Mouse (Mus musculus): ENCODE data around the gene Aptx. TPM values are rescaled to one million over a fixed set of nuclear protein-coding genes. Genes with fewer than 3 reads are reported as not detected.

The Aptx gene
- 10 to 100 TPM; 19.8 to 25.7 (median 23.7) TPM for total RNA-seq (2022)

DNA sequence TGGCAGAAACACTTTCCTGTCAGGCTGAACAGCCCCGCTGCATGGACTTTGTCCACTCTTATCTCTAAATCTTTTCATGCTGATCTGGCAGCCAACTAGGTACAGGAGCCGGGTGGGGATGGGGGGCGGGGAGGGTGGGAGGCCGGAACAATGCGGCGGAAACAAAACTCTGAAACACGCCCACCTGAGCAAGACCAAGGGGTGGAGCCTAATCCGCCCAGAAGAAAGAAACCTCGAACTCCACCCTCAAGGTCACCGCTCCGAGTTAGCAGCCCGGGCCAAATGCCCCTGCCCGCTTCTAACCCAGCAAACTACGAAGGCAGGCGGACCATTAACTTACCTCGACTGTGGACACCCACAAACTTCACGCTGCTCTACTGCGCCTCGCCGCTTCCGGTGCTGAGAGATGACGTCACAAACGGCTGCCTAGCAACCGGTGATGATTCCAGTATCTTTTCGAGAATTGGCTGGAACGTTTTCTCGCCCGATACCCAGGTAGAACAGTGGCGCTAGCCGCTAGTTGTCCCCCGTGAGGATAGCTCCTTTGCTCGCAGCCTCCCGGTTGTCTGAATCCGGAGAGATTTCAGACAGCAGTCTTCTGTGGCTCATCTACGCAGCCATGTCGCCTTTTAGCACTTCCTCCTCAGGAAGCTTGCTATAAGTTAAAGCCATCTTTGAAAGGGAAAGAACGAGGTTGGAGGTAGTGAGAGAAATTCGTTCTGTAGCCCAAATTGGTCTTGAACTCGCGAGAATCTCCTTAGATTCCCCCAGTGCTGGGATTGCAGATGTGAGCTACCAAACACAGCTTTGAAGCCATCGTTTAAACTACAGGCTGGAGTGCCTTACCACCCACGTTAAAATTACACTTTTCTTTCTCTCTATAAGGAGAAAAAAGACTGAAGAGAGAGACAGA, at the start of gene Aptx:
Gene Aptx (minus strand): TSS at position 398 of the 913 bp plus-strand sequence.
- peak; percentile 95 for DNase-seq

DNA sequence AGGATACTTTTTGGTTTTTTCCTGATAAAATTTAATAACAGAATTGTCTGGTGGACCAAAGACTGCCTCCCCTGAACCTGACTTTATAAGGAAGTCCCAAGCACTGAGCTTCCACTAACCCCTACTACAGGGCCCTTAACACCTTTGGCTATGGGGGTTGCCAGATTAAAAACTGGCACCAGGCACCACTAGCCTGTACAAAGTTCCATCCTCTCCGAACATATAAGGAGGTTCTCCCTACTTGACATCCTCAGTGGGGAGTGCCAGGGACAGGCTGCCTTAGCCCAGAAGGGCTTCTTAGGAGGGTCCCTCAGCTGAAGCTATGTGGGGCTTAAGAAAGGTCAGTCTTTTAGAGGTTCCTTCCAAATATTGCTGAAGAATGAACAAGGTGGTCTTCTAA, 32.4 kb upstream of the Aptx start:
- DNase-seq, result no peak

DNA sequence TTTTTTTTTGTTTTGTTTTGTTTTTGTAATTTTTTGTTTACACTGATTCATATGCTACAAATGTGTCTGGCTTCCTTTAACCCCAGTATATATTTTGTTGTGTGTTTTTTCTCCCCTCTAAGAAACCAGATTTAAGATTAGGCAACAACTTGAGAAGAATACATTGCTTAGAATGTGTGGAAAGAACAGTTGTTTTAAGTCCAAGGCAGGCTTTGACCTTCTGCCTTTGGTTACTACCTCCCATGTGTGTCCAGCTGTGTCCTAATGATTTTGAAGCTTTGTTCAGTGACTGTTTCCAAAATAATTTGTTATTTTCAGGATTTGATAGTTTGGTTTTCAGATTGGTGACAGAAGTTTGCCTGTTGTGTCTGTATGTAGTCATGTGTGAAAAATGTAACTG, 28.3 kb upstream of the Aptx start:
- DNase-seq, result no peak

DNA sequence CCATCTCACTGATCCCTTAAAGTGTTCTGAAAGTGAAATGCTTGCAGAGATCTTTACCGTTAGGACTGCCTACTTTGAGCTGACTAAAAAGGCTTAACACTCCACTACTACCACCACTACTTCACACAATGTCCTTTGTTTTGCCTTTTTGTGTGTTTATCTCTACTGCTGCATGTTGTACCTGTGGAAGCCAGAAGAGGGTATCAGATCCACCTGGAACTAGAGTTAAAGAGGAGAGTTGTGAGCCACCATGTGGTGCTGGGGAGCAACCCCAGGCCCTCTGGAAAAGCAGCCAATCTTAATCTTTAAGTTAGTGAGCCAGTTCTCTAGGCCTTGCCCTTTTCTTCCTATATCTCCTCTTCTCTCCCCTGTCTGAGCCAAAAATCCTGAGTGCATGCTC, 24.3 kb upstream of the Aptx start:
- no peak for DNase-seq

DNA sequence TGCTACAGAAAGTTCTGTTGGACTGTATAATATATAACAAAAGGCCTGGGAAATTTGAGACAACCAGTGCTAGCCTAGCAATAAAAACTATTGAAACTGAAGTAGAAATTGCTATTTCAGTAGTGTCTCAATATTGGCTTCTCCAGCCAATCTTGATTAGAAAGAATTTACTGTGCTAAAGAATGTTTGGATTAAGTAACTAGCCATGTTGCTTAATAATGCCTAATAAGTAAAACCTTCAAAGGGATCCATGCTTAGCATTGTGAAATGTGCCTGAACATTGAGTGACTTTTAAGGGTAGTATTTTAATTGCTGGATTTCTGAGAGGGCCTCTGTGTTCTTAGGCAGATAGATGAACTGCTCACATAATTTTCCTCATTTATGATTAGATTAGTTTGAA, 22.6 kb upstream of the Aptx start:
- DNase-seq, result no peak

DNA sequence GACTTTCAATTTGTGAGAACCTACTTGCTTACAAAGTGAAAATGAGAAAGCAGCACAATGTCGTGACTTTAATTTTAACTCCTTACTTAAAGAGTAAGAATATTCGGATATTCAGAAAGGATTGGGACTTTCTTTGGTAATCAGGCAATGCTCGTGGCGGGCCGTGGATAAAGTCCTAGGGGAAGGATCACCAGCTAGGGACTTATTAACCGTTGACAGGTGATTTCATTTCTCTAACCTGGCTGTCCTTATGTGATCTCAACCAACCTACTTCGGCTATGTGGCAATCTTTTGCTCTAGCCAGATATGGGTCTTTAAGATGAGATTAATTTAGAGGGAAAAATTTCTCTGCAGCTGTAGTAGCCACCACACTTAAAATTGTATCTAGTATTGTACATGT, 22.1 kb upstream of the Aptx start:
- DNase-seq, result no peak

DNA sequence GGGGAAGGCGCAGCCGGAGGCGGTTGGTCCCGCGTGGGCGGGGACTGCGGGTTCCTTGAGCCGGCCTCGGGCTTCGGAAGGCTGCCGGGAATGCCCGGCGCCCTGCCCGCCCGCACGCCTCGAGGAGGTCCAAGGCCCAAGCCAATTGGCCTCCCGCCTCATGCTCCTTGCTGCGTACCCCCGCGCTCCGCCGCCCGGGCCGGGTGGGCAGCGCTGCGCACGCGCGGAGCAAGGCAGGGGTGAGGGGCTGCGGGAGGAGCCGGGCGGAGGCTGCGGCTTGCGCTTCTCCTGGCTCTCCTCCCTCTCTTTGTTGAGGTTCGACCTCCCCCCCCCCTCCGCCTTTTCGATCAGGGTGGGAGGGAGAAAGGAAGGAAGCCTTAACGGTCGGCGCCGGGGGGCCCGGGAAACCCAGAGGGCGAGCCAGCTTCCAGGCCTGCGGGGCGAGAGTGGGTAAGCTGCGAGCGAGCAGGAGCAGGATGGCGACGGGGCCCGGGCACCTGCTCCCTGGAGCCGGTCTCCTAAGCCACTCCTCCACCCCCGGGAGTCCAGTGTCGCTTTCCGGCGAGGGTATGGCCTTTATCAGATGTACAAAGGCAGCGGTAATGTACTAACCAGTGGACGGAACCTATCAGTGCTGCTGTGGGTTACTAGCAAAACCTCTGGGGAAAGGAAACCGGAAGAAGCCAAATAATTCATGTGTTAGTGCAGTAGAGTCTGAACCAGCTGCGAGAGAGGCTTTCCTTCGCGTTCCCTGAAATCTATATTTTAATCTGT, 19.9 kb upstream of the Aptx start:
- peak; percentile 73 for DNase-seq

DNA sequence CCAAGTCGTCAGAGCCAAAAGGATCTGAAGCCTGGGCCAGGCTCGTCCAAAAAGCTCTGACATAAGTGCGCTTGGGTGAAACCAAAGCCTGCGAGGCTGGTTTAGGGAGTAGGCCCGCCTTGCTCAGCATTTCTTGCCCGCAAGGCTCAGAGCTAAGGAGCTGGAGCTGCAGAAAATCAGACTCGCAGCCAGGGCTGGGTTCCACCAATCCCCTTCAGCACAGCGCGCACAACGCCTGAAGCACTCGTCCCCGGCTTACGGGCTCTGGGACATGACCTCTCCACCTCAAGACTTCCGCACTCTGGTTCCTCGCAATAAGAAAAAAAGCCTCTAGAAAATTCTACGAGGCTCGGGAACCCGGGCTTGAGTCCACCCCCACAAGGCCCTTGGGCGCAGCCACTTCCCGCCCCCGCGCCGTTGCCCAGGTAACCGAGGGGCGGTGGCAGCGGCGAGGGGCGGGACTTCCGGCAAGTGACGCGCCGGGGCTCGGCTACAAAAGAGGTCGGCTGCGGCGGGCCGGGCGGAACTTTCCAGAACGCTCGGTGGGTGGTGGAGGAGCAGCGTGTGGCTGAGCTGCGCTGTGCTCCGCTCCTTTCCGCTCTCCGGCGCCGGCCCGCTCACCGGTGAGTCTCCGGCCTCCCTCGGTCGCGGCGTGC, 19.1 kb upstream of the Aptx start, which contains the start of gene Dnaja1:
Gene Dnaja1 (plus strand): TSS at position 140 of the 656 bp plus-strand sequence.
- DNase-seq, result peak; percentile 94

DNA sequence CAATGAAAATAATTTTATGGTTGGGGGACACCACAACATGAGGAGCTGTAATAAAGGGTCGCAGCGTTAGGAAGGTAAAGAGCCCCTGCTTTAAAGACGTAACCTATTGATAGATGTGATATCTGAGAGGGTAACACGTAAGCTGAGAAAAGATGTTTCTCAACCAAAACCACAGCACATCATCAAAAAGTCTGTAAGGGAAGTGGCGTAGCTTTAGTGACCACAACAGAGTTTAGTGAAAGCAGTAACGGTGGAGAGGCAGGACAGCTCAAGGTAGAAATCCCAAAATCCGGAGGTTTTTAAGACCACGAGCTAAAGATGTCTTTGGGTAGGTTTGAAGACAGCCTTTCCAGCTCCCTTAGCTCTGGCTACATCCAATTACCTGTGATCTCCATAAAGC, 17.9 kb upstream of the Aptx start:
- DNase-seq, result no peak

DNA sequence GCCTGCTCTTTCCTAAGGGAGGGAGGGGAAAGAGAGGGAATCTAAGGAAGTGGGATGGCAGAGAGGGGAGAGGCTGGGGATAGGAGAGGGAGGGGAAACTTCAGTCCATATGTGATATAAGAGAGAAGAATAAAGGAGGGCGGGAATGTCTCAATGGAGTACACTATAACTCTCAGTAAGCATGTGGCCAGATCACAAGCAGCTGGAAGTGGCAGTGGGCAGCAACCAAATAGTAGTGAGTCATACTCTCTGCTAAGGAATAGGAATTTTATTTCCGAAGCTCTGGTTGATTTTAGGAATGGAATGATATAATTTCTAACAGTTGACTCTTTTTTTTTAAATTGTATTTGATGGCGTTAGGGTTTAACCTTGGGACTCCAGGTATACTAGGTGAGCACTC, 14.1 kb upstream of the Aptx start:
- DNase-seq, result no peak

DNA sequence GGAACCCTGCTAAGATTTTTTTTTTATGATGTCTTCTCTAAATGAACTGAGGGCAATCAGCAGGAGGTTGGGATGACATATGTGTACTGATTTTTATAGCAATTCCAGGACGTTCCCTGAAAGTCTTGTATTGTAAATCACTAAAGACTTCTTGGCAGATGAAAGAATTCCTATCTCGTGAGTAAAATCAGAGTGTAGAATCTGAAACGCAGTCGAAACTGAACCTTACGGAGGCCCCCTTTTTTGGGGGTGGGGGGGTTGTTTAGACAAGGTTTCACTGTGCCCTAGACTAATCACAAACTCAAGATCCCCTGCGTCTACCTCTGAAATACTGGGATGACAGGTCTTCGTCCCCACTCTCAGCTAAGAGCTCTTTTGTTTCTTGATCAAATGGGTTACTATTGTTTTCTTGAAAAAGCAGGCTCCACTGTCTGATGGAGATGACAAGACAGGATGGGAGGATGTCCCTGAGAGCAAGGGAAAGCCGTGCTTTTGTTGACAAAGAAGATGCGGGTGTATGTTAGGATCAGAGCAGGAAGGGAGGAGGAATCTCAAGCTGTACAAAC, 799 bp upstream of the Aptx start:
- DNase-seq, result no peak

DNA sequence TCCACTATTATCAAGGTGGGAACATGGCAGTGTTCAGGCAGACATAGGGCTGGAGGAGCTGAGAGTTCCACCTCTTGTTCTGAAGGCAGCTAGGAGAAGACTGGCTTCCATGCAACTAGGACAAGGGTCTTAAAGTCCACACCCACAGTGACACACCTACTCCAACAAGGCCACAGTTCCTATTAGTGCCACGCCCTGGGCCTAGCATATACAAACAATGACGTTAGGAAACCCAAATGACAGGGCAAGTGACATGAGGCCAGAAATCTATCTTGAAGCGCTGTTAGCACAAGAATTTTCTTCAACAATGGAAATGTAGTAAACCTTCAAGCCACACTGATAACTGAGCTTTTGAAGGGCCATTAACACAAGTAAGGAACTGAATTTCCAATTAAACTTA, 1.2 kb downstream of the Aptx start:
- no peak for DNase-seq

DNA sequence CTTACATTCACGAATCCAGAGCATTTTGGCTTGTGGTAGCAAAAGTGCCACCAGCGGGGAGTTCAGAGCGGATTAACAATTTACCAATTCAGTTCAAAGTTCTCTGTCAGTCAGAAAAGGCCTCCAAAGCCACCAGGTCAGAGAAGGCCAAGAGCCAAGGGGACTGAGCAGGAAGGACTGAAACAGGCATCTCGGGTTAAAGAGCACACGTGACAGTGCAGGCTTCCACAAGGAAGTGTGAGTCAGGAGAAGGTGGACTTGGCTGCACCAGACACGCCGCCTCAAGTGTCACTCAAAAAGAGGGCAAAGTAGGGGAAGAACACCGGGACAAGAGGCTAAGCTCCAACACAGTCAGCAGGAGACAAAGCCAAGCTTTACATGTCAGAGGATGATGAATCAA, 2.8 kb downstream of the Aptx start:
- no peak for DNase-seq

DNA sequence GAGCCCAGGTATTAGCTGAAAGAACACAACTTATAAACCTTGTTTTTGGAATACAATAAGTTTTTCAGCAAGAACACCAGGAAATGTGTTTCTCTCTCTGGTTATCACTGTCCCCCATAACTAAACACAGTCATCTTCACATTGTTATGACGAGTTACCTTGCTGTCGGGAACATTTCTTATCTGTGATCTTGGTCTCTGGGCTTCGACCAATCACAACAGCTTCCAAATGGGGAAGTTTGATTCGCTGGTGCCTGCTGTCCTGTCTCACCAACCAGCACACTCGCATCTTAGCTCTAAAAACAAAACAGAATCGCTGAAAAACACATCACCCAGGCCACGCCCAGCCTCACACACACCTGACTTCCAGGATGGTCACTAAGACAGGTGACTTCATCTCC, 5.9 kb downstream of the Aptx start:
- DNase-seq, result no peak

DNA sequence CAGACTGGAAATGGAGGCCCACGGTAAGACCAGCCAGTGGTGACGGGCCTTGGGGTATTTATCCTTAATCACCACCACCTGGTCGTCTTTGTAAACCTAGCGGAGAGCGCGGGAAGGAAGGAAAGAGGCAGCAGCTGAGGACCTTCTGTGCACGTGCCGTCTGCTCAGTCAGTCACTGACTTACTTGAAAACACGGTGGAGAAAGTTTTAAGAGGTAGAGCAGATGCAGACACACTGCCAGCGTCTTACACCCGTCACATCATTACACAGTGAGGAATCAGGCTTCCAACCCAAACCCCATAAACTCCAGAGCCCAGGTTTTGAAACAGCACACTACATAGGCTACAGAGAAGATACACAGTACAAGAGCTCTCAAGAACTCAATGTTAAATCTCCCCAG, 11.9 kb downstream of the Aptx start:
- DNase-seq, result no peak

DNA sequence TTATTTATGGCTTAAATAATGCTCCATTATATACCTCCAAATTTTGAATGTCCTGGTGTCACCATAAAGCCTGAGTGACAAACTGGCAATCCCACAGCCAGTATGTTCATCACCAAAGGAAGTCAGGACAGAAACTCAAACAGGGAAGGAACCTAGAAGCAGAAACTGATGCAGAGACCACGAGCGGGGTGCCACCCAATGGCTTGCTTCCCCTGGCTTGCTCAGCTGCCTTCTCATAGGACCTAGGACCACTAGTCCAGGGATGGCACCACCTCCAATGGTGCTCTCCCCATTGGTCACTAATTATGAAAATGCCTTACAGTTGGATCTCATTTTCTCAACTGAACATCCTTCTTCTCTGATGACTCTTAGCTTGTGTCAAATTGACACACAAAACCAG, 19.7 kb downstream of the Aptx start:
- no peak for DNase-seq

DNA sequence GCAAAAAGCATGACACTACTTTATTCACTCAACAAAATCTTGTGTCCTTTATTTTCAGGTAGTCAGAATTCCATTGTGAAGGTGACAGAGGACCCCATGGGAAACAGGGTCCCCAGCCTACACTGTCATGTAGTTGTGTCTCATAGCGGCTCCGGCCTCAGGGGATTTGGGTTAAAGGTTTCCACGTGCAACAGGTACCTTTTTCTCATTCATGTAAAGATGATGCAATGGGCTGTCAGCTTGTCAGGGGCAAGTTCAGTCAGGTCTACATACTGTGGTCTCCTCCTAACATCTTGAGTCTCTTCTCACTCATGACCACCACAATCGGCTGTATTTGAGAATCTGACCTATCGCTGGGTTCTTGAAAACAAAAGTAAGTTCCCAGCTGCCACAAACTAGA, 20.6 kb downstream of the Aptx start:
- DNase-seq, result no peak

DNA sequence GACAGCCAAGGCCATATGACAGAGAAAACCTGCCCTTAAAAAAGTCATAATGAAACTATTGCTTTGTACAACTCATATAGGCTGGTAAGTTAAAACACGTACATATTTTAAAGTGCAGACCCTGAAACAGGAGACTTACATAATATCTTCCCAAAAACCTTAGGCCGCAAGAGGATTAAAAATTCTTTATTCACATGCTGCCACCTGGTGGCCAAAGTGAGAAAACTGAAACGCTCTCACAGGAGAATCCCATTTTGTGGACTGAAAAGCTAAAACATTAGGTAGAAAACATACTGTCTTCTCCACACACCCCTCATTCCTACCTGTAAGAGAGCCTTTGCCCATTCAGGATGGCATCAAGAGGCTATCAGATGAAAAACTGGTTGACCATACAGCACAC, 21.1 kb downstream of the Aptx start:
- no peak for DNase-seq

DNA sequence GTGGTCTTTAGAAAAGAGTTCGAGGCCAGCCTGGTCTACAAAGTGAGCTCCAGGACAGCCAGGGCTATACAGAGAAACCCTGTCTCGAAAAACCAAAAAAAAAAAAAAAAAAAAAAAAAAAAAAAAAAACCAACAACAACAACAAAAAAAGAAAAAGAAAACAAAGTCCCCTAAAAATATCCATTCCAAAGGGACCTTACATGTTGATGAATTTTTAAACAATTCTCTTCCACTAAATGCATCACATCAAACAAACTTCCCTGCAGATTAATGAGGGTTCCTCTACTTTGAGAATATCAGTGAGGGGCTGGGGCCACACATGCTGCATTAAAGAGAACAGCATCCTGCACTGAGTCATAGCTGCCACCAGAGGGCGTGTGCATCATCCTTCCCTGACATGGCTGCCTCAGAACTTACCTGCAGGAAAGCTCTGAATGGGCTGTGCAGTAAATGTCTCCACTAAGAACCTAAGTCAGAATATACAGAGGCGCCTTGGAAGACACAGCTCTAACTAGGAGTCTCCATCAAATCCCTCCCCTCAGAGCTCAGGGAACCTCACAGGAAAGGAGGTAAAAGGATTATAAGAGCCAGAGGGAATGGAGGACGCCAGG, 22.6 kb downstream of the Aptx start:
- DNase-seq, result no peak

DNA sequence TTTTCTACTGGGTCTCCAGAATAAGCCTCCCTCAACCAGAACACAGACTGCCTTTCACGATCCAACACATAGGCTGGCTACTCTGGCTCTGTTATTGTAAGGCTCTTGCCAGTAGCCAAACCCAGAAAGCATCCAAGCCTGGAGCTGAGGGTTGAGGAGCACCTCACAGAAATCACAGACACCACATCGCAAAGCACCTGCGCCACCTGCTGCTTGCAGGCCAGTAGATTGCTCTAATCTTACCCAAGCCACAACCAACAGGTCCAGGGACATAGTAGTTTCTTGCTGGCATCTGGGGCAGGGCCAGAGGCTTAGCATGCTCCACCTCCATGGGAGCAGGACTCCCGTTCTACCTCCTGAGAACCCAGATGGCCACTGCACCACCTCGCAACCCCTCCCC, 25.9 kb downstream of the Aptx start:
- DNase-seq, result no peak

DNA sequence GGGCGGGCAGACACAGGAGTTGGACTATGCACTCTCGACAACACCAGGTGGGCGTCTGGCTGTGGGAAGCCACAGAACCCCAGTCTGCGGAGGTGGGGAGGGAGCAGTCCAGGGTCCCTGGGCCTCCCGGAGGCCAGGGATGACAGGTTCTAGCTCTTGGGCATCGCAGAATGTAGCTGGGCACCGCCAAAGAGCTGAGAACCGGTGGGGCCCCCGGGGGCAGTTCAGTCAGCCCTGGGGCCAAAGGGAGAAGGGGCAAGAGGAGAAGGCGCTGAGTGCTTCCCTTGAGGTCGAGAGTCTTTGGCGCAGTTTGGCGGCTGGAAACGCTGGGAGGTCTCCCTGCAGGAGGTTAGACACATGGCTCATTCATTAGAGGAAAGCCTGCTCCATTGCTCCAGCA, 26.7 kb downstream of the Aptx start:
- no peak for DNase-seq

DNA sequence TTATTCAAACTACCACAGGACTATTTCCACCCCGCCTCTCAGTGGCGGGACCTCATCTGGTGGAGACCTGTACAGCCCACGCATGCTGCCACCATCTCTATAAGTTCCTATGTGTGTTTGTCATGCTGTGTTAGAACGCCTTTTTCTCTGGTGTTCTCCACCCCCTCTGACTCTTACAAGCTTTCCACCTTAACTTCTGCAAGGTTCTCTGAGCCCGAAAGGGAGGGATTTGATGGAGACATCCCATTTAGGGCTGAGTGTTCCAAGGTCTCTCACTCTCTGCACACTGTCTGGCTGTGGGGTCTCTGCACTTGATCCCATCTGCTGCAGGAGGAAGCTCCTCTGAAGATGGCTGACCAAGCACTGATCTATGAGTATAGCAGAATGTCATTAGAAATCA, 29.5 kb downstream of the Aptx start:
- DNase-seq, result no peak
